Mouse (Mus musculus) stomach, postnatal 0 days (tissue): Measurements from ENCODE around the gene Nxn. TPM values are rescaled to one million over a fixed set of nuclear protein-coding genes. Genes with fewer than 3 reads are reported as not detected.

ENCODE experiments used
- ATAC-seq: fragments of 200-750 bp; cut with Nextera tagmentation; 2 replicates; pipeline ENCODE4 v1.8.0; 2017; ENCODE audit not compliant: low FRiP score, low TSS enrichment
- DNase-seq: peaks from one replicate; pipeline ENCODE4 v3.0.0-alpha.2; 2016; ENCODE audit warnings: low spot score
- H3K27ac ChIP-seq: fragments of 300-500 bp; sonication (generic); replicated peaks from 2 replicates; pipeline ENCODE4 v1.5.1; 2014; ENCODE audit warnings: mild to moderate bottlenecking, control low read depth
- H3K27me3 ChIP-seq: fragments of 300-500 bp; sonication (generic); 2 replicates; pipeline ENCODE4 v1.6.1; 2014; ENCODE audit warnings: low read length; ENCODE audit not compliant: control insufficient read depth, insufficient read depth
- H3K36me3 ChIP-seq: fragments of 300-500 bp; sonication (generic); 2 replicates; pipeline ENCODE4 v1.6.1; 2014; ENCODE audit warnings: low read length, mixed read lengths; ENCODE audit not compliant: control insufficient read depth, insufficient read depth
- H3K4me1 ChIP-seq: fragments of 300-500 bp; sonication (generic); replicated peaks from 2 replicates; pipeline ENCODE4 v1.6.1; 2014; ENCODE audit warnings: antibody characterized with exemption; ENCODE audit not compliant: control insufficient read depth, insufficient read depth
- H3K4me2 ChIP-seq: fragments of 300-500 bp; sonication (generic); replicated peaks from 2 replicates; pipeline ENCODE4 v1.6.1; 2014; ENCODE audit warnings: low read depth, mild to moderate bottlenecking, control low read depth, moderate library complexity
- H3K4me3 ChIP-seq: fragments of 300-500 bp; sonication (generic); 2 replicates; pipeline ENCODE4 v1.5.1; 2014; ENCODE audit warnings: low read depth, low read length, control low read depth
- H3K9ac ChIP-seq: fragments of 300-500 bp; sonication (generic); 2 replicates; pipeline ENCODE4 v1.6.1; 2014; ENCODE audit warnings: mild to moderate bottlenecking, low read length, control low read depth, mixed read lengths
- H3K9me3 ChIP-seq: fragments of 300-500 bp; sonication (generic); 2 replicates; pipeline ENCODE4 v1.6.1; 2016; ENCODE audit warnings: low read length; ENCODE audit not compliant: control insufficient read depth
- CTCF ChIP-seq: IDR thresholded peaks from 2 replicates; pipeline ENCODE4 v1.5.1; 2016; ENCODE audit warnings: antibody characterized with exemption, low read depth, mild to moderate bottlenecking, moderate library complexity
- EP300 ChIP-seq: optimal IDR thresholded peaks from 2 replicates; pipeline ENCODE3; 2016; ENCODE audit warnings: antibody characterized with exemption
- WGBS: fragments of 180-500 bp; shearing (Covaris S2); extraction: QIAGEN DNeasy Blood & Tissue Kit; methylation state at CpG from one replicate; pipeline ENCODE4 v1.1.7; 2014; 5-methylcytosine and 5-hydroxymethylcytosine counted together
- polyA plus RNA-seq: library from polyadenylated mRNA; unstranded; fragments of >200 nt; fragmentation: Nextera tagmentation; extraction: Ambion mirVana; gene quantifications from 2 replicates; pipeline ENCODE4 v1.2.1, GENCODE M21; 2015

The Nxn gene
- polyA plus RNA-seq, 1 experiment from 2014 or later = 24.0 TPM

DNA sequence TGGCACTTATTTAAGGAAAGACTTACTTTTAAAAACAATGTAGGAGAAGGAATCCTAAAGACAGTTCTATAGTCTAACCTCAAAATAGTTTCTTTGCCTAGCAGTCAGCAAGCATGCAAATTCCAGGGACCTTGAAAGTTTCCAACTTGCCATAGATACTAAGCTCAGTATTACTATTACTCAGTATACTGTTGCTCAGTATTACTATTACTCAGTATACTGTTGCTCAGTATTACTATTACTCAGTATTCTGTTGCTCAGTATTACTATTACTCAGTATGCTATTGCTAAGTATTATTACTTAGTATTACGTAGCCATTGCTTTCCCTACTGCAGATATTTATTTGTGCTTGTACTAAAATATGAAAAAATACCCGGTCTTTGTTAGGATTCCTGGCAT, 159.2 kb downstream of the Nxn start:
- Histone ChIP-seq H3K9me3 (no peaks in the 10 kb centered on the region), H3K4me2 (no peak overlapping the region), H3K9ac (no peak overlapping the region), H3K27me3 (no peaks in the 10 kb centered on the region), H3K4me1 (no peaks in the 10 kb centered on the region), H3K27ac (no peak overlapping the region), H3K4me3 (no peak overlapping the region), H3K36me3 (0 out of 2 replicates have a peak, but pooled peaks cover 4% of the 10 kb centered on the region)
- TF ChIP-seq EP300 = no peak
- TF ChIP-seq CTCF = no peak
- ATAC-seq = no peak
- no peak for DNase-seq
- WGBS = 91% methylated on average over 2 of the region's 2 CpGs

DNA sequence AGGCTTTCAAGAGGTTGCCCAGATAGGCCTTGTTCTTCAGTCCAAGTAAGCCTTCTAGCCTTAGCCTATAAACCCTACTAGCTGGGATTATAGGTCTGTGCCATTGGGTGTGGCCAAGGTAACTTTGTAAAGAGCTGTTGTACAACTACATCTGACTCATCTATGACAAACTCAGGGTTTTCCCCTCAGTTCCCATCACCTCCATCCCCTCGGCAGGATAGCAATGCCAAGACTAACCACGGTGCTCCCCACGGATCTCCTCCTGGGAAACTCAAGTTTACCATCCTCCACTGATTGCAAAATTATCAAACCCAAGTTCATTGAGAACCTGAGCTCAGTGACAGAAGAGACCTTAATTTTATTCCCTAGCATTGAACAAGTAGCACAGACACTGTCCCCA, 162.8 kb downstream of the Nxn start:
- no peak overlapping the region for H3K27ac ChIP-seq
- no peak overlapping the region for H3K4me3 ChIP-seq
- H3K36me3 ChIP-seq = peaks cover 13% of the 10 kb centered on the region
- WGBS = 89% methylated on average over 3 of the region's 3 CpGs
- ATAC-seq = no peak; the same call in 1 of the 2 replicates
- H3K9me3 ChIP-seq = no peaks in the 10 kb centered on the region
- no peak for TF ChIP-seq CTCF
- no peak for TF ChIP-seq EP300
- H3K4me1 ChIP-seq = no peaks in the 10 kb centered on the region
- no peak for DNase-seq
- H3K9ac ChIP-seq = no peak overlapping the region
- no peak overlapping the region for H3K4me2 ChIP-seq
- H3K27me3 ChIP-seq = no peaks in the 10 kb centered on the region

- ATAC-seq (no peak), DNase-seq (no peak)
- Histone ChIP-seq H3K4me1 (no peaks in the 10 kb centered on the region), H3K9me3 (no peaks in the 10 kb centered on the region), H3K27me3 (no peaks in the 10 kb centered on the region), H3K36me3 (peaks cover 11% of the 10 kb centered on the region), H3K4me2 (no peak overlapping the region), H3K4me3 (no peak overlapping the region), H3K9ac (no peak overlapping the region), H3K27ac (no peak overlapping the region)
- TF ChIP-seq EP300 = no peak
- TF ChIP-seq CTCF = no peak
These were observed 173.9 kb downstream of the Nxn start for GRCm38 (mm10) chr11:76225051-76225450.

DNA sequence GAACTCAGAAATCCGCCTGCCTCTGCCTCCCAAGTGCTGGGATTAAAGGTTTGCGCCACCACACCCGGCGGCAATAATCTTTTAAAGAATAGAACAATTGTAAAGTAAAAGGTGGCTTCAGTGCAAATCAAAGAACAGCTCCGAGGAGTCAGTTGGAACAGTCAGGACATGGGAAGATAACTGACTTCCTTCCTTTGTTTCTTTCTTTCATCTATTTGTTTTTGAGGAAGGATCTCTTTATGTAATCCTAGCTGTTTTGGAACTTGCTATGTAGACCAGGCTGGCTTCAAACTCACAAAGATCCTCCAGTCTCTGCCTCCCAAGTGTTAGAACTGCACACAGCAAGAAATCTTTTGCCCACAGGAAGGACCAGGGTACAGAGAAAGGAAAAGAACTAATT, 174.3 kb downstream of the Nxn start:
- ATAC-seq = no peak
- no peak for TF ChIP-seq CTCF
- no peak for TF ChIP-seq EP300
- no peak overlapping the region for H3K4me2 ChIP-seq
- WGBS = 92% methylated on average over 5 of the region's 5 CpGs
- H3K4me1 ChIP-seq = no peaks in the 10 kb centered on the region
- H3K4me3 ChIP-seq = no peak overlapping the region
- H3K9ac ChIP-seq = no peak overlapping the region
- no peaks in the 10 kb centered on the region for H3K27me3 ChIP-seq
- no peak for DNase-seq
- no peaks in the 10 kb centered on the region for H3K9me3 ChIP-seq
- peaks cover 11% of the 10 kb centered on the region for H3K36me3 ChIP-seq
- no peak overlapping the region for H3K27ac ChIP-seq

- peak within 1 kb of the TSS; percentile 92 for H3K4me2 ChIP-seq
- under 1% methylated on average over 34 of the region's 35 CpGs for WGBS
- H3K4me3 ChIP-seq = peak within 1 kb of the TSS; percentile 80
- ATAC-seq (peak; percentile 96), DNase-seq (peak; percentile 99)
- peak within 1 kb of the TSS; percentile 97 for H3K27ac ChIP-seq
- H3K27me3 ChIP-seq = no peaks in the 10 kb centered on the region
- no peaks in the 10 kb centered on the region for H3K4me1 ChIP-seq
- H3K36me3 ChIP-seq = peaks cover 5% of the 10 kb centered on the region
- peak within 1 kb of the TSS; percentile 90 for H3K9ac ChIP-seq
- no peaks in the 10 kb centered on the region for H3K9me3 ChIP-seq
- TF ChIP-seq EP300 = no peak
- peak; percentile 99 for TF ChIP-seq CTCF
These were observed 181.5 kb downstream of the Nxn start, which contains the start of the genes Dbil5 and Gemin4 for GRCm38 (mm10) chr11:76217390-76217800. Gene Dbil5, plus strand, starts transcription at chr11:76217608. Gene Gemin4, minus strand, starts transcription at chr11:76217664.

DNA sequence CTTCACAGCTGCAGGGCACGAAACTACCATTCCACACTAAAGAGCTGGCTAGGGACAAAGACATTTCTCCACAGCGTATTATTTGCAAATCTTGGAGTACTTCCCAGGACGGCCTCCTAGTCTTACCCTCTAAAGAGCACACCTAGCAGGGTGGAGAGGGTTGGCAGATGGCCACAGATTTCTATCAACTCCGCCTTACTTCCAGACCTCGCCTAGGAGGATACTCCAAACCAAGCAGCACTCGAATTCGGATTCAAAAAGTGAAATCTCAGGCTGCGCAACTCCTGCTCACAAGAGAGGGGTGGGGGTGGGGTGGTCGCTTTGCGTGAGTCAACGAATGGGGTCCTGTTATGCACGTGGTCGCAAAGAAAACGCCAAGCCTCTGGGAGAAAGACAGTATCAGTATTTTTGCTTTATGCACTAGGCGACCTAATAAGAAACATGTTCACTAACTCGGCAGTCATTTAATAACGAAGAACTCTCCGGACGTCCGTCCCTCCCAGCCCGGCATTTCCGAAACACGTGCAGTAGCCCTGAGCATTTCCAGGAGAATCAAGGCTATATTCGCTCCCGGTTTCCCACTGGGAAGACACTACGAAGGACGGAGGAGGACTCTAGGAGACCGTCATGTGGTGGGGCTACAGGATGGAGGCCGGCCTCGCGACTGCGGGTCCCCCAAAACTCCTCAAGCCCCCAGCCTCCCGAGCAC, 182.1 kb downstream of the Nxn start:
- H3K27me3 ChIP-seq = no peaks in the 10 kb centered on the region
- no peak for TF ChIP-seq EP300
- no peak for TF ChIP-seq CTCF
- peak overlapping the region; percentile 97 for H3K27ac ChIP-seq
- WGBS = under 1% methylated on average over 33 of the region's 33 CpGs
- H3K9me3 ChIP-seq = no peaks in the 10 kb centered on the region
- H3K4me2 ChIP-seq = peak overlapping the region; percentile 92
- no peaks in the 10 kb centered on the region for H3K4me1 ChIP-seq
- peak overlapping the region; percentile 80 for H3K4me3 ChIP-seq
- ATAC-seq (peak; percentile 62), DNase-seq (peak; percentile 76)
- peaks cover 2% of the 10 kb centered on the region for H3K36me3 ChIP-seq
- peak overlapping the region; percentile 90 for H3K9ac ChIP-seq
